Mouse (Mus musculus): ENCODE data around the gene Usp17lb. TPM values are rescaled to one million over a fixed set of nuclear protein-coding genes. Genes with fewer than 3 reads are reported as not detected.
"Not testable (repeated sequence)": the region's sequence is repeated elsewhere in the genome, so short reads cannot be mapped to it uniquely, and the experiment has no call there.

Usp17lb gene
- not detected in 2 replicates for polyA plus RNA-seq (2016; fragmentation: Nextera tagmentation; extraction: Ambion mirVana)

- H3K4me3 ChIP-seq = no peak within 1 kb of the TSS
- no peak for ATAC-seq (ENCODE audit: low FRiP score, low read depth)
- H3K36me3 ChIP-seq = no peaks in the 10 kb centered on the region
- H3K9ac ChIP-seq (replicated peaks) = no peak within 1 kb of the TSS
- no peak within 1 kb of the TSS for H3K27ac ChIP-seq (replicated peaks)
- no peaks in the 10 kb centered on the region for H3K9me3 ChIP-seq
- H3K27me3 ChIP-seq = no peaks in the 10 kb centered on the region
- H3K4me2 ChIP-seq (replicated peaks) = no peak within 1 kb of the TSS
- WGBS = 69% methylated on average over 1 of the region's 1 CpGs
- no peaks in the 10 kb centered on the region for H3K4me1 ChIP-seq
Observed at GRCm38 (mm10) chr7:104842503-104842902, at the start of gene Usp17lb. Gene Usp17lb (minus strand): TSS chr7:104842603.

DNA sequence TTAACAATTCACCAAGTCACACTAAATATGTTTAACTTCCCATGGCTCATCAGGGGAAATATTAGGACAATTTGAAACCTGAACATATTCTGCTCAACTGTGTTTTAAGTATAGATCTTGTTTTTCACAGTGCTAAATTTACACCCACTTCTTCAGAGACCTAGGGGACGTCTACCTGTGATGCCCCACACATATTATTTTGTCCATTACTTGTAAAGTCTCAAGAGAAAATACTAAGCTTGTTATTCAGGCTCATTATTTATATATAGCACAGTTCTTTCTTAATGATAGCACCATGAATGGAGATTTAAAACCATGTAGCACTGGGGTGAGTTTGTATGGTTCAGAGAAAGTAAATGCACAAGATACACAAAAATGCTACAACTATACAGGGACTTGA, 35.3 kb upstream of the Usp17lb start, which contains the start of gene Olfr665:
TSS of gene Olfr665 (plus strand) at position 301 of the 400 bp plus-strand sequence.
- WGBS = 50% methylated on average over 1 of the region's 1 CpGs
- Histone ChIP-seq H3K4me3 (no peak within 1 kb of the TSS), H3K9ac (replicated peaks) (no peak within 1 kb of the TSS), H3K9me3 (no peaks in the 10 kb centered on the region), H3K27me3 (no peaks in the 10 kb centered on the region), H3K36me3 (no peaks in the 10 kb centered on the region), H3K4me2 (replicated peaks) (no peak within 1 kb of the TSS), H3K4me1 (no peaks in the 10 kb centered on the region), H3K27ac (replicated peaks) (no peak within 1 kb of the TSS)
- no peak for ATAC-seq (ENCODE audit: low FRiP score, low read depth)

- ATAC-seq (ENCODE audit: low FRiP score, low read depth) = no peak
- H3K36me3 ChIP-seq = no peaks in the 10 kb centered on the region
- no peak overlapping the region for H3K27ac ChIP-seq (replicated peaks)
- H3K4me2 ChIP-seq (replicated peaks) = no peak overlapping the region
- 77% methylated on average over 3 of the region's 3 CpGs for WGBS
- no peaks in the 10 kb centered on the region for H3K4me1 ChIP-seq
- H3K4me3 ChIP-seq = no peak overlapping the region
- no peaks in the 10 kb centered on the region for H3K9me3 ChIP-seq
- no peaks in the 10 kb centered on the region for H3K27me3 ChIP-seq
- H3K9ac ChIP-seq (replicated peaks) = no peak overlapping the region
Observed at GRCm38 (mm10) chr7:104861381-104861780, 19.0 kb upstream of the Usp17lb start.

- H3K4me3 ChIP-seq = no peak overlapping the region
- 92% methylated on average over 1 of the region's 1 CpGs for WGBS
Observed at GRCm38 (mm10) chr7:104857683-104858082, 15.3 kb upstream of the Usp17lb start.

DNA sequence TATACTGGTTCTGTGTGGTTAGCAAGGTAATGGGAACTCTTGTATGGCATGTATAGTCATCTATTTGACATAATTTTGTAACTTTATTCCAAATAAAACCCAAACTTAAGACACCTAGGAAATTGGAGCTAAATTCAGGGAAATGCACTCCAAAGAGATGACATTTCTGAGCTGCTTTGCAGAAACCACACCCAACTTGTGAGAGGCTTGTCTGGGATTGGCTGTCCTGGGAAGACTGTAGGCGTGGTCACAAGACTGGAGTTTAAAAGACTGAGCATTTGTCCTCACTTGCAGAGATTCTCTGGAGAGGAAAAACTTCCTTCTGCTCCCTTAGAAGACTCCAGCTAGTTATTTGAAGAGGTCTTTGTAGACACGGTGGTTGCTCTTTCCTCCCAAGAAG, 14.3 kb upstream of the Usp17lb start, which contains the start of gene Usp17la:
TSS of gene Usp17la (plus strand) at position 301 of the 400 bp plus-strand sequence.
- H3K27ac ChIP-seq (replicated peaks); H3K9me3 ChIP-seq; H3K36me3 ChIP-seq; ATAC-seq (ENCODE audit: low FRiP score, low read depth); H3K4me2 ChIP-seq (replicated peaks); H3K4me1 ChIP-seq; H3K9ac ChIP-seq (replicated peaks); H3K4me3 ChIP-seq; H3K27me3 ChIP-seq: not testable (repeated sequence)
- WGBS = 73% methylated on average over 2 of the region's 2 CpGs

More at GRCm38 (mm10) chr7:104857683-104858082, 15.3 kb upstream of the Usp17lb start:
- Histone ChIP-seq H3K4me2 (replicated peaks) (no peak overlapping the region), H3K36me3 (no peaks in the 10 kb centered on the region), H3K9ac (replicated peaks) (no peak overlapping the region), H3K27me3 (no peaks in the 10 kb centered on the region), H3K27ac (replicated peaks) (no peak overlapping the region), H3K9me3 (no peaks in the 10 kb centered on the region), H3K4me1 (no peaks in the 10 kb centered on the region)
- ATAC-seq (ENCODE audit: low FRiP score, low read depth) = no peak

- Histone ChIP-seq H3K27ac (replicated peaks) (no peak overlapping the region), H3K9ac (replicated peaks) (no peak overlapping the region), H3K4me2 (replicated peaks) (no peak overlapping the region), H3K9me3 (no peaks in the 10 kb centered on the region), H3K4me3 (no peak overlapping the region), H3K36me3 (no peaks in the 10 kb centered on the region), H3K4me1 (no peaks in the 10 kb centered on the region), H3K27me3 (no peaks in the 10 kb centered on the region)
- ATAC-seq (ENCODE audit: low FRiP score, low read depth) = no peak
- WGBS = 78% methylated on average over 3 of the region's 3 CpGs
Observed at GRCm38 (mm10) chr7:104855248-104855750, 12.9 kb upstream of the Usp17lb start.

- 79% methylated on average over 2 of the region's 2 CpGs for WGBS
- not testable (repeated sequence) for H3K4me3 ChIP-seq; H3K36me3 ChIP-seq; H3K9ac ChIP-seq (replicated peaks); H3K4me2 ChIP-seq (replicated peaks); H3K9me3 ChIP-seq; H3K27ac ChIP-seq (replicated peaks); ATAC-seq (ENCODE audit: low FRiP score, low read depth); H3K4me1 ChIP-seq; H3K27me3 ChIP-seq
Observed at GRCm38 (mm10) chr7:104851546-104851945, 9.1 kb upstream of the Usp17lb start.

DNA sequence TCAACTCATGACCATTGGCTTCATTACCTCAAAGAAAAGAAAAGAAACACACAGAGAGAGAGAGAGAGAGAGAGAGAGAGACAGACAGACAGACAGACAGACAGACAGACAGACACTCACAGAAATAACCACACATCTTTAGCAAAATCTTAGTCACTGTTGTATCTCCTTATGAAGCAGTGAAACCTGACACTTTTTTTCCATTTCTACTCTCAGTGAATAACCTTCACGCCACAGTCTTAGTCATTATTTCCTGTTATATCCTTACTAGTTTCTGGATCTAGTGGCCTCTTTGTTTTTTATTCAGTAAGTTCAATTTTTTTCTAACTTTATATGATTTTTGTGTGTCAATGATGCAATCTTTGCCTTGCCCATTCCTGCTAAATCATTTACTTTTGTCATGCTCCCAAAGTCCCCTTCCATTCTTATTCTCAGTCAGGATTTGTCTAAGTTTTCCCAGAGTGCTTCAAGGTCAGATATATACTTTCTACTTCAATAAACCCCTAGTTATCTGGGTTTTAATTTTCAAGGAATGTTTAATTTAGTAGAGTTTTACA, 1.4 kb upstream of the Usp17lb start:
- Histone ChIP-seq H3K4me3 (no peak overlapping the region), H3K9ac (replicated peaks) (no peak overlapping the region), H3K4me2 (replicated peaks) (no peak overlapping the region), H3K36me3 (no peaks in the 10 kb centered on the region), H3K27me3 (no peaks in the 10 kb centered on the region), H3K9me3 (no peaks in the 10 kb centered on the region), H3K27ac (replicated peaks) (no peak overlapping the region), H3K4me1 (no peaks in the 10 kb centered on the region)
- WGBS = 93% methylated on average over 1 of the region's 1 CpGs
- ATAC-seq (ENCODE audit: low FRiP score, low read depth) = no peak

- not testable (repeated sequence) for H3K4me3 ChIP-seq; H3K4me1 ChIP-seq; ATAC-seq (ENCODE audit: low FRiP score, low read depth); H3K27me3 ChIP-seq; H3K9me3 ChIP-seq; H3K27ac ChIP-seq (replicated peaks); H3K36me3 ChIP-seq; H3K4me2 ChIP-seq (replicated peaks); H3K9ac ChIP-seq (replicated peaks)
- WGBS = 86% methylated on average over 8 of the region's 8 CpGs
Observed at GRCm38 (mm10) chr7:104810335-104810734, 32.1 kb downstream of the Usp17lb start.

GRCm38 (mm10) chr7:104790796-104791195, 51.6 kb downstream of the Usp17lb start:
- WGBS = 31% methylated on average over 1 of the region's 1 CpGs
- H3K36me3 ChIP-seq = no peaks in the 10 kb centered on the region
- no peak overlapping the region for H3K9ac ChIP-seq (replicated peaks)
- H3K4me2 ChIP-seq (replicated peaks) = no peak overlapping the region
- no peaks in the 10 kb centered on the region for H3K4me1 ChIP-seq
- H3K4me3 ChIP-seq = no peak overlapping the region
- H3K27me3 ChIP-seq = no peaks in the 10 kb centered on the region
- no peak overlapping the region for H3K27ac ChIP-seq (replicated peaks)
- ATAC-seq (ENCODE audit: low FRiP score, low read depth) = no peak
- H3K9me3 ChIP-seq = no peaks in the 10 kb centered on the region

Other genes starting within 250 kb of the Usp17lb start
- gene Olfr655, start 240.8 kb downstream of the Usp17lb start, polyA plus RNA-seq (2016; fragmentation: Nextera tagmentation; extraction: Ambion mirVana) = not detected in 2 replicates
- gene Olfr656, start 228.6 kb downstream of the Usp17lb start, polyA plus RNA-seq (2016; fragmentation: Nextera tagmentation; extraction: Ambion mirVana) = not detected in 2 replicates
- not detected in 2 replicates for gene Olfr657, start 217.8 kb downstream of the Usp17lb start, polyA plus RNA-seq (2016; fragmentation: Nextera tagmentation; extraction: Ambion mirVana)
- gene Olfr658, start 195.3 kb downstream of the Usp17lb start, polyA plus RNA-seq (2016; fragmentation: Nextera tagmentation; extraction: Ambion mirVana) = not detected in 2 replicates
- not detected in 2 replicates for gene Olfr659, start 175.8 kb downstream of the Usp17lb start, polyA plus RNA-seq (2016; fragmentation: Nextera tagmentation; extraction: Ambion mirVana)
- not detected in 2 replicates for gene Olfr661, start 156.1 kb downstream of the Usp17lb start, polyA plus RNA-seq (2016; fragmentation: Nextera tagmentation; extraction: Ambion mirVana)
- gene Usp17le, start 65.1 kb downstream of the Usp17lb start, polyA plus RNA-seq (2016; fragmentation: Nextera tagmentation; extraction: Ambion mirVana) = not detected in 2 replicates
- gene Usp17la, start 14.4 kb upstream of the Usp17lb start, polyA plus RNA-seq (2016; fragmentation: Nextera tagmentation; extraction: Ambion mirVana) = not detected in 2 replicates
- not detected in 2 replicates for gene Olfr665, start 35.4 kb upstream of the Usp17lb start, polyA plus RNA-seq (2016; fragmentation: Nextera tagmentation; extraction: Ambion mirVana)
- gene Olfr666, start 53.3 kb upstream of the Usp17lb start, polyA plus RNA-seq (2016; fragmentation: Nextera tagmentation; extraction: Ambion mirVana) = not detected in 2 replicates
- gene Olfr667, start 78.9 kb upstream of the Usp17lb start, polyA plus RNA-seq (2016; fragmentation: Nextera tagmentation; extraction: Ambion mirVana) = not detected in 2 replicates
- not detected in 2 replicates for gene Olfr668, start 85.5 kb upstream of the Usp17lb start, polyA plus RNA-seq (2016; fragmentation: Nextera tagmentation; extraction: Ambion mirVana)
- gene Olfr669, start 91.6 kb upstream of the Usp17lb start, polyA plus RNA-seq (2016; fragmentation: Nextera tagmentation; extraction: Ambion mirVana) = not detected in 2 replicates
- not detected in 2 replicates for gene Olfr670, start 120.0 kb upstream of the Usp17lb start, polyA plus RNA-seq (2016; fragmentation: Nextera tagmentation; extraction: Ambion mirVana)
- gene Olfr671, start 136.5 kb upstream of the Usp17lb start, polyA plus RNA-seq (2016; fragmentation: Nextera tagmentation; extraction: Ambion mirVana) = not detected in 2 replicates
- gene Olfr672, start 159.4 kb upstream of the Usp17lb start, polyA plus RNA-seq (2016; fragmentation: Nextera tagmentation; extraction: Ambion mirVana) = not detected in 2 replicates
- gene Olfr675, start 185.9 kb upstream of the Usp17lb start, polyA plus RNA-seq (2016; fragmentation: Nextera tagmentation; extraction: Ambion mirVana) = not detected in 2 replicates
- not detected in 2 replicates for gene Olfr676, start 190.1 kb upstream of the Usp17lb start, polyA plus RNA-seq (2016; fragmentation: Nextera tagmentation; extraction: Ambion mirVana)
- gene Olfr677, start 208.8 kb upstream of the Usp17lb start, polyA plus RNA-seq (2016; fragmentation: Nextera tagmentation; extraction: Ambion mirVana) = not detected in 2 replicates
- not detected in 2 replicates for gene Olfr678, start 221.9 kb upstream of the Usp17lb start, polyA plus RNA-seq (2016; fragmentation: Nextera tagmentation; extraction: Ambion mirVana)
- not detected in 2 replicates for gene Olfr679, start 238.6 kb upstream of the Usp17lb start, polyA plus RNA-seq (2016; fragmentation: Nextera tagmentation; extraction: Ambion mirVana)